Mouse (Mus musculus) adrenal gland, postnatal 36 days (tissue): ENCODE results near the gene Rab36. TPM values are rescaled to one million over a fixed set of nuclear protein-coding genes. Genes with fewer than 3 reads are reported as not detected.

ENCODE experiments used
- DNase-seq, 2 experiments: peaks; one replicate each; pipeline ENCODE4 v3.0.0; 2021; ENCODE audit warnings: mixed read lengths in 1 of 2
- total RNA-seq, 2 experiments: library from RNA; stranded (reverse); gene quantifications; 2 replicates each; pipeline ENCODE4 v1.2.3; 2021

The Rab36 gene
- total RNA-seq, 2 experiments from 2014 or later = 11.9 to 14.9 TPM

GRCm38 (mm10) chr10:75045831-75046230 lies 9.0 kb downstream of the Rab36 start:
- DNase-seq = no peak

- no peak for DNase-seq
Observed at GRCm38 (mm10) chr10:75048711-75049110, 11.9 kb downstream of the Rab36 start.

- no peak for DNase-seq
Observed at GRCm38 (mm10) chr10:75051364-75052074, 14.7 kb downstream of the Rab36 start.

- no peak for DNase-seq
Observed at GRCm38 (mm10) chr10:75052902-75053301, 16.0 kb downstream of the Rab36 start.

GRCm38 (mm10) chr10:75053655-75054054 lies 16.8 kb downstream of the Rab36 start:
- no peak for DNase-seq

- DNase-seq = peak; percentile 75 to 83
Observed at GRCm38 (mm10) chr10:75054125-75054524, 17.3 kb downstream of the Rab36 start.

- no peak for DNase-seq
Observed at GRCm38 (mm10) chr10:75055672-75056071, 18.8 kb downstream of the Rab36 start.

GRCm38 (mm10) chr10:75056255-75056654 lies 19.4 kb downstream of the Rab36 start:
- no peak for DNase-seq

GRCm38 (mm10) chr10:75058336-75058735 lies 21.5 kb downstream of the Rab36 start:
- DNase-seq = no peak

GRCm38 (mm10) chr10:75058761-75059395 lies 22.0 kb downstream of the Rab36 start:
- peak in 1 of 2 experiments; percentile 27 for DNase-seq

GRCm38 (mm10) chr10:75059396-75059795 lies 22.5 kb downstream of the Rab36 start:
- peak; percentile 74 to 84 for DNase-seq

- peak; percentile 91 to 94 for DNase-seq
Observed at GRCm38 (mm10) chr10:75060217-75060842, 23.5 kb downstream of the Rab36 start, which contains the start of gene Bcr. Gene Bcr, plus strand, starts transcription at chr10:75060592.

GRCm38 (mm10) chr10:75060843-75061235 lies 24.0 kb downstream of the Rab36 start:
- peak; percentile 10 to 50 for DNase-seq

GRCm38 (mm10) chr10:75061341-75062188 lies 24.7 kb downstream of the Rab36 start:
- peak; percentile 48 to 61 for DNase-seq

GRCm38 (mm10) chr10:75062189-75062561 lies 25.3 kb downstream of the Rab36 start:
- DNase-seq = peak; percentile 28 to 50

GRCm38 (mm10) chr10:75062621-75063020 lies 25.8 kb downstream of the Rab36 start:
- no peak for DNase-seq

GRCm38 (mm10) chr10:75063301-75063965 lies 26.6 kb downstream of the Rab36 start:
- peak; percentile 36 to 50 for DNase-seq

GRCm38 (mm10) chr10:75065691-75066090 lies 28.8 kb downstream of the Rab36 start:
- no peak for DNase-seq

GRCm38 (mm10) chr10:75067446-75067845 lies 30.6 kb downstream of the Rab36 start:
- DNase-seq = no peak

- DNase-seq = no peak
Observed at GRCm38 (mm10) chr10:75068086-75068485, 31.2 kb downstream of the Rab36 start.

GRCm38 (mm10) chr10:75068624-75069328 lies 31.9 kb downstream of the Rab36 start:
- no peak for DNase-seq
